Mouse (Mus musculus): ENCODE results near the gene Coro7.
"Not testable (repeated sequence)": the region's sequence is repeated elsewhere in the genome, so short reads cannot be mapped to it uniquely, and the experiment has no call there.

Coro7 gene

GRCm38 (mm10) chr16:4682628-4683179, 3.1 kb upstream of the Coro7 start:
- DNase-seq (ENCODE audit: low read depth, low spot score) = no peak

- not testable (repeated sequence) for DNase-seq (ENCODE audit: low read depth, low spot score)
Measured at GRCm38 (mm10) chr16:4680922-4681455, 1.4 kb upstream of the Coro7 start.

GRCm38 (mm10) chr16:4678080-4678479, 1.5 kb downstream of the Coro7 start:
- peak; percentile 23 for DNase-seq (ENCODE audit: low read depth, low spot score)

- peak; percentile 53 for DNase-seq (ENCODE audit: low read depth, low spot score)
Measured at GRCm38 (mm10) chr16:4676836-4677235, 2.7 kb downstream of the Coro7 start.

- peak; percentile 89 for DNase-seq (ENCODE audit: low read depth, low spot score)
Measured at GRCm38 (mm10) chr16:4674091-4674490, 5.5 kb downstream of the Coro7 start.

GRCm38 (mm10) chr16:4670317-4670716, 9.3 kb downstream of the Coro7 start:
- DNase-seq (ENCODE audit: low read depth, low spot score) = no peak

GRCm38 (mm10) chr16:4667190-4667808, 12.3 kb downstream of the Coro7 start:
- DNase-seq (ENCODE audit: low read depth, low spot score) = peak; percentile 81

GRCm38 (mm10) chr16:4665726-4666125, 13.9 kb downstream of the Coro7 start:
- DNase-seq (ENCODE audit: low read depth, low spot score) = no peak

- no peak for DNase-seq (ENCODE audit: low read depth, low spot score)
Measured at GRCm38 (mm10) chr16:4663806-4664205, 15.8 kb downstream of the Coro7 start.

GRCm38 (mm10) chr16:4661605-4662004, 18.0 kb downstream of the Coro7 start:
- no peak for DNase-seq (ENCODE audit: low read depth, low spot score)

- DNase-seq (ENCODE audit: low read depth, low spot score) = no peak
Measured at GRCm38 (mm10) chr16:4659326-4659725, 20.3 kb downstream of the Coro7 start.

GRCm38 (mm10) chr16:4658781-4659245, 20.8 kb downstream of the Coro7 start:
- no peak for DNase-seq (ENCODE audit: low read depth, low spot score)

- DNase-seq (ENCODE audit: low read depth, low spot score) = no peak
Measured at GRCm38 (mm10) chr16:4656571-4657081, 23.0 kb downstream of the Coro7 start.

GRCm38 (mm10) chr16:4655764-4656570, 23.6 kb downstream of the Coro7 start:
- DNase-seq (ENCODE audit: low read depth, low spot score) = no peak

- no peak for DNase-seq (ENCODE audit: low read depth, low spot score)
Measured at GRCm38 (mm10) chr16:4655251-4655734, 24.3 kb downstream of the Coro7 start.

- no peak for DNase-seq (ENCODE audit: low read depth, low spot score)
Measured at GRCm38 (mm10) chr16:4654706-4655105, 24.9 kb downstream of the Coro7 start.

GRCm38 (mm10) chr16:4652707-4653416, 26.7 kb downstream of the Coro7 start:
- no peak for DNase-seq (ENCODE audit: low read depth, low spot score)

GRCm38 (mm10) chr16:4651624-4652023, 28.0 kb downstream of the Coro7 start:
- no peak for DNase-seq (ENCODE audit: low read depth, low spot score)

GRCm38 (mm10) chr16:4651081-4651480, 28.5 kb downstream of the Coro7 start:
- DNase-seq (ENCODE audit: low read depth, low spot score) = no peak

- DNase-seq (ENCODE audit: low read depth, low spot score) = no peak
Measured at GRCm38 (mm10) chr16:4650161-4650560, 29.4 kb downstream of the Coro7 start.

GRCm38 (mm10) chr16:4649692-4650091, 29.9 kb downstream of the Coro7 start:
- no peak for DNase-seq (ENCODE audit: low read depth, low spot score)
